Mouse (Mus musculus): ENCODE measurements around the gene Hivep3. TPM values are rescaled to one million over a fixed set of nuclear protein-coding genes. Genes with fewer than 3 reads are reported as not detected.

Hivep3 gene
- polyA plus RNA-seq, 1 experiment from 2014 or later, result 6.2 TPM

DNA sequence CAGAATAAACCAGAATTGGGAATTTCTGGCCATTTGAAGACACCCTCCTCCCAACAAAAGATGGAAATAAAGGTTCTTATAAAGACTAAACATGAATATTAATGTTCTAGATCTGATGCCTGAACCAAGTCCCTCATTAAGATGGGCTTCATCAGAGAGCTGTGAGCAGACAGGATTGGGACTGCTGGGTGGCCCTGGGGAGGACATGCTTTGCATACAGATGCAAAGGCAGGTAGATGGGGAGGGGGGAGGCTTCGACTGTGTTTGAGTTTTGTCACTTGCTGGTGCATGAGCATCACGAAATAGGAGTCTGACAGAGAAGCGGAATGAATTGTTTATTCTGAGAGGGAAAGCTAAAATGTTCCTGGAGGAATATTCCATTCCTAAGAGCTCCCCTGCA is 12.1 kb upstream of the Hivep3 start:
- Histone ChIP-seq H3K36me3 (ENCODE audit: control insufficient read depth, insufficient read depth, low read length) (no peaks in the 10 kb centered on the region), H3K4me3 (ENCODE audit: low read depth, low read length) (no peak overlapping the region), H3K9me3 (ENCODE audit: control insufficient read depth, low read length) (no peaks in the 10 kb centered on the region), H3K9ac (ENCODE audit: low read length) (no peak overlapping the region), H3K27me3 (replicated peaks; ENCODE audit: control insufficient read depth, insufficient read depth, low read length) (no peaks in the 10 kb centered on the region), H3K4me2 (ENCODE audit: low read length) (no peak overlapping the region), H3K27ac (ENCODE audit: low read depth) (no peak overlapping the region), H3K4me1 (replicated peaks; ENCODE audit: control insufficient read depth, insufficient read depth, low read length) (no peaks in the 10 kb centered on the region)
- DNase-seq (ENCODE audit: low spot score), result no peak
- WGBS, result 72% methylated on average over 3 of the region's 3 CpGs
- no peak for ATAC-seq (replicated peaks; ENCODE audit: low FRiP score, low TSS enrichment, low read depth)

DNA sequence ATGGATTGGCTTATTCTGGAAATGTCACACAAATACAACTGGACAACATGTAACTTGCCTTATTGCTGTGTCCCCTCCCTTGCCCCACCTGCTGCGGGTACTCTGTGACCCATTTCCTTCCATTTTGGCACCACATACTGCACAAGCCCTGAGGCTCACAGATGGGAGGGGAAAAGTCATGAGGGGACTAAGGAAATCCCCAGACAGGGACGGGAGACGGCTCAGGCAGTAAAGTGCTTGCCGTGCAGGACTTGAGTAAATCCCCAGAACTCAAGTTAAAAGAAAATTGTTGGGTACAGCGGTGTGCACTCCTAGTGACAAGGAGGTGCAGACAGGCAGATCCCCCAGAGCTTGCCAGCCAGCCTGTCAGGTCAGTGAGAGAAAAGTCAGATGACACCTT is 7.5 kb upstream of the Hivep3 start:
- Histone ChIP-seq H3K27ac (ENCODE audit: low read depth) (no peak overlapping the region), H3K4me1 (replicated peaks; ENCODE audit: control insufficient read depth, insufficient read depth, low read length) (no peaks in the 10 kb centered on the region), H3K27me3 (replicated peaks; ENCODE audit: control insufficient read depth, insufficient read depth, low read length) (no peaks in the 10 kb centered on the region), H3K36me3 (ENCODE audit: control insufficient read depth, insufficient read depth, low read length) (no peaks in the 10 kb centered on the region), H3K4me2 (ENCODE audit: low read length) (no peak overlapping the region), H3K4me3 (ENCODE audit: low read depth, low read length) (no peak overlapping the region), H3K9me3 (ENCODE audit: control insufficient read depth, low read length) (no peaks in the 10 kb centered on the region), H3K9ac (ENCODE audit: low read length) (no peak overlapping the region)
- no peak for ATAC-seq (replicated peaks; ENCODE audit: low FRiP score, low TSS enrichment, low read depth)
- no peak for DNase-seq (ENCODE audit: low spot score)
- WGBS, result 61% methylated on average over 5 of the region's 5 CpGs

DNA sequence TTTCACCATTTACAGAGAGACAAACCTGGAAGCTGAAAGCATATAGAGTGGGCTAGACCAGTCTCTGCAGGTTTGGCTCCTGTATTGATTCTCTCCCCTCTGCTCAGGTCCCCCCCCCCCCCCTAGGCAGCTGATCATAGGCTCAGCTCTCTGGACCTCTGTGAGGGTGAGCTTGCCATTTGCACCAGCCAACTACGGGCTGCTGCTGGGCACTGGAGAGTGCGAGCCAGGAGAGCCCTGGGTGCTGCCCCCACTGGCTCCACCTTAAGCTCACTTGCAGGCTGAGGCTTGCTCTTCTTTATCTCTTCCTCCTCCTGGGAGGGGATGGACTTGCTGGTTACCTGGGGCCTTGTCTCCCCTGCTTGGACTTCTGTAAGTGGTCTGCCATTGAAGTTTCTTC is 5.7 kb upstream of the Hivep3 start:
- no peaks in the 10 kb centered on the region; the same call in 1 of the 2 replicates for H3K4me1 ChIP-seq (replicated peaks; ENCODE audit: control insufficient read depth, insufficient read depth, low read length)
- H3K36me3 ChIP-seq (ENCODE audit: control insufficient read depth, insufficient read depth, low read length), result no peaks in the 10 kb centered on the region
- no peak for ATAC-seq (replicated peaks; ENCODE audit: low FRiP score, low TSS enrichment, low read depth)
- H3K27ac ChIP-seq (ENCODE audit: low read depth), result no peak overlapping the region
- WGBS, result 89% methylated on average over 2 of the region's 2 CpGs
- no peaks in the 10 kb centered on the region for H3K9me3 ChIP-seq (ENCODE audit: control insufficient read depth, low read length)
- no peak overlapping the region for H3K4me3 ChIP-seq (ENCODE audit: low read depth, low read length)
- DNase-seq (ENCODE audit: low spot score), result no peak
- H3K27me3 ChIP-seq (replicated peaks; ENCODE audit: control insufficient read depth, insufficient read depth, low read length), result no peaks in the 10 kb centered on the region
- H3K4me2 ChIP-seq (ENCODE audit: low read length), result no peak overlapping the region
- no peak overlapping the region for H3K9ac ChIP-seq (ENCODE audit: low read length)

DNA sequence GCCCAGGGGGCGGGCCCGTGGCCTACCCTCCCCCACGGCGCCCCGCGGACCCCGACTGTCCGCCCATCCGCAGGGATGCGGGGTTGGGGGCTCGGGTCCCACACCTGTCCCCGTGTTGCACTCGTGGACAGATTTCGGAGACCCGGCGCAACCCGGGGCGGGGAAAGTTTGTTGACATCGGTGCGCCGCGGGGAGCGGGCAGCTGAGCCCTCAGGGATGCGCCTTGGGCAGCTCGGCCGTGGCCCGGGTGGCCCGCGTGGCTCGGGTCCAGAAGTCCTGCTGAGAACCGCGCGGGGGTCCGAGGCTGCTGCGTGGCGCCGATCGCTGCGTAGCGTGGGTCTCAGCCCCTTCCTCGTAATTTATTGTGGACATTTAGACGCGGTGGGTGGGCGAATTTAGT is 358 bp downstream of the Hivep3 start:
- H3K27me3 ChIP-seq (replicated peaks; ENCODE audit: control insufficient read depth, insufficient read depth, low read length), result peaks cover 13% of the 10 kb centered on the region
- WGBS, result under 1% methylated on average over 43 of the region's 44 CpGs
- no peaks in the 10 kb centered on the region for H3K36me3 ChIP-seq (ENCODE audit: control insufficient read depth, insufficient read depth, low read length)
- H3K9me3 ChIP-seq (ENCODE audit: control insufficient read depth, low read length), result no peaks in the 10 kb centered on the region
- no peak overlapping the region for H3K27ac ChIP-seq (ENCODE audit: low read depth)
- peak overlapping the region; percentile 45 for H3K9ac ChIP-seq (ENCODE audit: low read length)
- ATAC-seq (replicated peaks; ENCODE audit: low FRiP score, low TSS enrichment, low read depth), result no peak
- no peak for DNase-seq (ENCODE audit: low spot score)
- H3K4me3 ChIP-seq (ENCODE audit: low read depth, low read length), result peak overlapping the region; percentile 72
- peaks cover 5% of the 10 kb centered on the region for H3K4me1 ChIP-seq (replicated peaks; ENCODE audit: control insufficient read depth, insufficient read depth, low read length)
- H3K4me2 ChIP-seq (ENCODE audit: low read length), result peak overlapping the region; percentile 98

DNA sequence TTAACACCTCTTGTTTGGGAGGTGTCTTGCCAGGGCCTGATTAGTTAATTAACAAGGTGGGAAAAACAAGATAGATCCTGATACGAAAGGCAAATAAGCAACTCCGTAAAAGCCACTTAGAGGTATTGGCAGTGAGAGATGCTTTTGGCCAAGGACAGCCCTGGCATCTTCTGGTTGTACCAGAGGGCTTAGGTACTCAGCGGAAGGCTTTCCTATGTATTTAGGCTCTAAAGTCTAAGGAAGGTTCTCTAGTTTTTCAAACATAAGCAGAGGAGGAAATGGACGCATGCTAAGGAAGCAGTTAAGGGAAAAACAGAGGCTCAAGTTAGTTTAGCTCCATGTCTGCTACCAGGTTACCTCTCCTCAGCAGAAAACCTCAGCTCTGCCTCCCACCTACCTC is 768 bp downstream of the Hivep3 start:
- Histone ChIP-seq H3K27me3 (replicated peaks; ENCODE audit: control insufficient read depth, insufficient read depth, low read length) (peaks cover 13% of the 10 kb centered on the region), H3K4me3 (ENCODE audit: low read depth, low read length) (peak overlapping the region; percentile 72), H3K36me3 (ENCODE audit: control insufficient read depth, insufficient read depth, low read length) (no peaks in the 10 kb centered on the region), H3K9ac (ENCODE audit: low read length) (peak overlapping the region; percentile 45; the same call in 1 of the 2 replicates), H3K4me2 (ENCODE audit: low read length) (peak overlapping the region; percentile 98), H3K27ac (ENCODE audit: low read depth) (no peak overlapping the region), H3K9me3 (ENCODE audit: control insufficient read depth, low read length) (no peaks in the 10 kb centered on the region), H3K4me1 (replicated peaks; ENCODE audit: control insufficient read depth, insufficient read depth, low read length) (peaks cover 5% of the 10 kb centered on the region)
- WGBS, result 20% methylated on average over 4 of the region's 4 CpGs
- ATAC-seq (replicated peaks; ENCODE audit: low FRiP score, low TSS enrichment, low read depth) (no peak), DNase-seq (ENCODE audit: low spot score) (no peak)

DNA sequence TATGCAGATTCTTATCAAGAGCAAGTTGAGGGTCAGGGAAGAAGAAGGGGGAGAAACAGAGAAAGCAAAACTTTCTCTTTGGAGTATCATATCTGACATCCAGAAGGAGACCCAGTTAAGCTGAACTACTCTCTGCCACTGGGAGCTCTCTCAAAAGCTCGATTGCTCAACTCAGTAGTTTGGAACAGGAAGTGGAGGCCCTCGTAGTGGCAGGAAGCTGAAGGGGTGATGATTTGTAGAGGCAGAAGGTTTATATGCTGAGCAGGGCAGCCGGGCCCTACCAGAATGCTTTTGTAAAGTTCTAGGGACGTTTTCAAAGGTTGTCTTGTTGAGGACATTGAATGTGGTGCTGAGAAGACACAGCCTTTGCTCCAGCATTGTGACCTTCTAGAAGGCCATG is 5.1 kb downstream of the Hivep3 start:
- H3K4me3 ChIP-seq (ENCODE audit: low read depth, low read length), result no peak overlapping the region
- DNase-seq (ENCODE audit: low spot score), result no peak
- no peak for ATAC-seq (replicated peaks; ENCODE audit: low FRiP score, low TSS enrichment, low read depth)

DNA sequence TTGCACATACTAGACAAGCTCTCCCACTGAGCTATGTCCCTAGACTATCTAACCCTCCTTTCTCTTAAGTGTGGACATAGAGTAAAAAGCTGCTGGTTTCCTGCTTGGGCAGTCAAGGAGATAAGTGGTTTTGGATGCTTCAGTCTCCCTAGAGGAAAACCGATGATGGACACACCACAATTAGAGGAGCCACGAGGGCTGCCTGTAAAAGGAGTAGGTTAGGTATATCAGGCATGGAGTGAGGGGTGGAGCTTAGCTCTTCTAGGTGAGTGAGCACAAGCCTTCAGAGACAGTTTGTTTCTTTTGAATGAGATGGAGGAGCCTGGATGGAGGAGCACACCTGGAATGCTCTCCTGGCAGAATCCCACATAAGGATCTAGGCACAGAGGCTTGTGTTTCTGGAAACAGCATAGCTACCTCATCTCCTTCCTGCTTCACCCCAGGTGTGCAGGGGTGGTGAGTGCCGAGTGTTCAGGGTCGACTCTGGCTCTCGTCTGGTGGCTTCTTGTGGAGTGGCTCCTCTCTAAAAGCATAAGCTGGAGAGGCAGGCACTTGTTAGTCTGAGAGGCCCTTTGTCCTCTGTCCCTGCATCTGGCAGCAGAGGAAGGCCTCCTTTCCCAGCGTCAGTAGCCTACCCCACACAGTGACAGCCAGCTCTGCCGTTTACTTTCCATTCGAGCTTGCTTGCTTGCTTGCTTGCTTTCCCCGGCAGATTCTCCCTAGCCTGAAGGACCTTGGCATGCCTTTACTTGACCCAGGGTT is 5.9 kb downstream of the Hivep3 start:
- 52% methylated on average over 9 of the region's 9 CpGs for WGBS
- no peak overlapping the region for H3K27ac ChIP-seq (ENCODE audit: low read depth)
- H3K9ac ChIP-seq (ENCODE audit: low read length), result no peak overlapping the region
- DNase-seq (ENCODE audit: low spot score) (no peak), ATAC-seq (replicated peaks; ENCODE audit: low FRiP score, low TSS enrichment, low read depth) (no peak)
- peaks cover 6% of the 10 kb centered on the region for H3K27me3 ChIP-seq (replicated peaks; ENCODE audit: control insufficient read depth, insufficient read depth, low read length)
- H3K36me3 ChIP-seq (ENCODE audit: control insufficient read depth, insufficient read depth, low read length), result no peaks in the 10 kb centered on the region
- peaks cover 5% of the 10 kb centered on the region; the same call in 1 of the 2 replicates for H3K4me1 ChIP-seq (replicated peaks; ENCODE audit: control insufficient read depth, insufficient read depth, low read length)
- H3K4me3 ChIP-seq (ENCODE audit: low read depth, low read length), result no peak overlapping the region
- H3K4me2 ChIP-seq (ENCODE audit: low read length), result no peak overlapping the region
- H3K9me3 ChIP-seq (ENCODE audit: control insufficient read depth, low read length), result no peaks in the 10 kb centered on the region

More for the DNA sequence above, 5.1 kb downstream of the Hivep3 start:
- H3K9ac ChIP-seq (ENCODE audit: low read length), result no peak overlapping the region
- no peak overlapping the region for H3K4me2 ChIP-seq (ENCODE audit: low read length)
- peaks cover 5% of the 10 kb centered on the region; the same call in 1 of the 2 replicates for H3K4me1 ChIP-seq (replicated peaks; ENCODE audit: control insufficient read depth, insufficient read depth, low read length)
- H3K27ac ChIP-seq (ENCODE audit: low read depth), result no peak overlapping the region
- no peaks in the 10 kb centered on the region for H3K9me3 ChIP-seq (ENCODE audit: control insufficient read depth, low read length)
- H3K36me3 ChIP-seq (ENCODE audit: control insufficient read depth, insufficient read depth, low read length), result no peaks in the 10 kb centered on the region
- H3K27me3 ChIP-seq (replicated peaks; ENCODE audit: control insufficient read depth, insufficient read depth, low read length), result peaks cover 13% of the 10 kb centered on the region
- WGBS, result 14% methylated on average over 4 of the region's 4 CpGs

DNA sequence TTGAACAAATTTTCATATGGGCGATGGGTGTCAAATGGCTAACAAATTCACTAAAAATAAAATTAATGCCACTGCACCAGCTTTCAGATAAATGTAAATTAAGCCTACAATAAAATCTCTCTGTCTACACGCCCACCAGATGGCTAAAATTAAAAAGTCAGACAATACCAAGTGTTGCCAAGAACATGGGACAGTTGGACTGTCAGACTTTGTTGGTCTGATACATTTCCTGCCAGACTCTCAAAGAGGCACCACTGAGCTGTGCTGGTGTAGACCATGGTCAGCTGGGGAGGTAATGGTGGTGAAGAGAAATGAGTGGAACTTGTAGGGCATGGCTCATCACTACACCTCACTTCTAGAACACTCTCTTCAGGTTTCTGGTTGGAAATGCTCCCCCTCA is 14.8 kb downstream of the Hivep3 start:
- H3K9me3 ChIP-seq (ENCODE audit: control insufficient read depth, low read length), result no peaks in the 10 kb centered on the region
- ATAC-seq (replicated peaks; ENCODE audit: low FRiP score, low TSS enrichment, low read depth), result no peak
- no peaks in the 10 kb centered on the region for H3K27me3 ChIP-seq (replicated peaks; ENCODE audit: control insufficient read depth, insufficient read depth, low read length)
- DNase-seq (ENCODE audit: low spot score), result no peak
- H3K4me3 ChIP-seq (ENCODE audit: low read depth, low read length), result no peak overlapping the region
- no peak overlapping the region for H3K27ac ChIP-seq (ENCODE audit: low read depth)
- no peaks in the 10 kb centered on the region for H3K4me1 ChIP-seq (replicated peaks; ENCODE audit: control insufficient read depth, insufficient read depth, low read length)
- 88% methylated on average over 2 of the region's 2 CpGs for WGBS
- no peak overlapping the region for H3K4me2 ChIP-seq (ENCODE audit: low read length)
- H3K36me3 ChIP-seq (ENCODE audit: control insufficient read depth, insufficient read depth, low read length), result no peaks in the 10 kb centered on the region
- no peak overlapping the region for H3K9ac ChIP-seq (ENCODE audit: low read length)

DNA sequence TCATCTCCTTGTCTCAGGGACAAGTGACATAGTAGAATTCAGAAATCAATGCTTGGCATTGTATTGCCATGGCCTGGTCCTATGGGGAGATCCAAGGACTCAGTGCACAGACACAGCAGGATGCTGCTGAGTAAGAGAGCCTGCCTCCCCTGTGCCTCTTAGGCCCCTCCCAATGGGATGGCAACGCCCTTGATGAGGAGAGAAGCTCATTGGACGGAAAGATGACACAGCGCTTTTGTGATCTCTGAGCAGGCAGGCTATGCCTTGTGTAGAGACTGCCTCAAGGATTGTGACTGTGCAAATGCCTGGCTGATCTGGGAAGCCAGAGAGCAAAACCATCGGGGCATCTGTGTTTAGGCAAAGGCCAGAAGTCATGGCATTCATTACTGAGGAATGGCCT is 16.6 kb downstream of the Hivep3 start:
- Histone ChIP-seq H3K9me3 (ENCODE audit: control insufficient read depth, low read length) (no peaks in the 10 kb centered on the region), H3K36me3 (ENCODE audit: control insufficient read depth, insufficient read depth, low read length) (no peaks in the 10 kb centered on the region), H3K4me3 (ENCODE audit: low read depth, low read length) (no peak overlapping the region), H3K4me1 (replicated peaks; ENCODE audit: control insufficient read depth, insufficient read depth, low read length) (no peaks in the 10 kb centered on the region), H3K27me3 (replicated peaks; ENCODE audit: control insufficient read depth, insufficient read depth, low read length) (no peaks in the 10 kb centered on the region), H3K9ac (ENCODE audit: low read length) (no peak overlapping the region), H3K4me2 (ENCODE audit: low read length) (no peak overlapping the region), H3K27ac (ENCODE audit: low read depth) (no peak overlapping the region)
- DNase-seq (ENCODE audit: low spot score) (no peak), ATAC-seq (replicated peaks; ENCODE audit: low FRiP score, low TSS enrichment, low read depth) (0 out of 2 replicates have a peak, but pooled peaks have one; percentile 23)
- WGBS, result 38% methylated on average over 4 of the region's 4 CpGs
